Mouse (Mus musculus) CD4-positive helper T cell, adult 2 months (primary cell): ENCODE measurements around the gene Aebp1.
"Not testable (repeated sequence)": the region's sequence is repeated elsewhere in the genome, so short reads cannot be mapped to it uniquely, and the experiment has no call there.

Experiments
- DNase-seq: peaks from one replicate; pipeline ENCODE4 v3.0.0-alpha.2; 2012; ENCODE audit warnings: low read depth, missing footprints, low spot score

Aebp1 gene

GRCm38 (mm10) chr11:5855902-5856301 lies 5.8 kb upstream of the Aebp1 start:
- no peak for DNase-seq

- no peak for DNase-seq
Observed at GRCm38 (mm10) chr11:5856479-5857130, 5.1 kb upstream of the Aebp1 start.

GRCm38 (mm10) chr11:5858723-5859122 lies 3.0 kb upstream of the Aebp1 start:
- DNase-seq, result no peak

GRCm38 (mm10) chr11:5859883-5860550 lies 1.7 kb upstream of the Aebp1 start:
- no peak for DNase-seq

- DNase-seq, result no peak
Observed at GRCm38 (mm10) chr11:5860639-5861038, 1.1 kb upstream of the Aebp1 start.

GRCm38 (mm10) chr11:5862394-5863105 lies 803 bp downstream of the Aebp1 start:
- no peak for DNase-seq

GRCm38 (mm10) chr11:5867196-5867595 lies 5.4 kb downstream of the Aebp1 start:
- DNase-seq, result no peak

GRCm38 (mm10) chr11:5868324-5868723 lies 6.6 kb downstream of the Aebp1 start:
- DNase-seq, result no peak

- no peak for DNase-seq
Observed at GRCm38 (mm10) chr11:5869331-5869730, 7.6 kb downstream of the Aebp1 start.

- no peak for DNase-seq
Observed at GRCm38 (mm10) chr11:5870069-5870468, 8.3 kb downstream of the Aebp1 start.

- no peak for DNase-seq
Observed at GRCm38 (mm10) chr11:5872707-5873106, 11.0 kb downstream of the Aebp1 start.

- no peak for DNase-seq
Observed at GRCm38 (mm10) chr11:5873192-5873591, 11.4 kb downstream of the Aebp1 start.

GRCm38 (mm10) chr11:5877421-5877820 lies 15.7 kb downstream of the Aebp1 start:
- no peak for DNase-seq

GRCm38 (mm10) chr11:5877921-5878526 lies 16.3 kb downstream of the Aebp1 start, which contains the start of gene Pold2:
Gene Pold2, minus strand, starts transcription at chr11:5878292.
- DNase-seq, result peak; percentile 99

- DNase-seq, result no peak
Observed at GRCm38 (mm10) chr11:5878661-5879060, 16.9 kb downstream of the Aebp1 start.

- DNase-seq, result peak; percentile 50
Observed at GRCm38 (mm10) chr11:5879905-5880304, 18.2 kb downstream of the Aebp1 start.

GRCm38 (mm10) chr11:5882518-5882917 lies 20.8 kb downstream of the Aebp1 start:
- no peak for DNase-seq

- DNase-seq, result peak; percentile 61
Observed at GRCm38 (mm10) chr11:5886187-5886586, 24.4 kb downstream of the Aebp1 start.

- DNase-seq, result no peak
Observed at GRCm38 (mm10) chr11:5887250-5887649, 25.5 kb downstream of the Aebp1 start.

GRCm38 (mm10) chr11:5888563-5888962 lies 26.8 kb downstream of the Aebp1 start:
- DNase-seq, result not testable (repeated sequence)

GRCm38 (mm10) chr11:5892151-5892591 lies 30.4 kb downstream of the Aebp1 start:
- DNase-seq, result no peak

GRCm38 (mm10) chr11:5892810-5893368 lies 31.1 kb downstream of the Aebp1 start:
- DNase-seq, result no peak
